Mouse (Mus musculus): Measurements from ENCODE around the gene Inpp5e.
A peak's percentile ranks its signal among the peaks of the same experiment; 100 is the strongest.

Gene Inpp5e

DNA sequence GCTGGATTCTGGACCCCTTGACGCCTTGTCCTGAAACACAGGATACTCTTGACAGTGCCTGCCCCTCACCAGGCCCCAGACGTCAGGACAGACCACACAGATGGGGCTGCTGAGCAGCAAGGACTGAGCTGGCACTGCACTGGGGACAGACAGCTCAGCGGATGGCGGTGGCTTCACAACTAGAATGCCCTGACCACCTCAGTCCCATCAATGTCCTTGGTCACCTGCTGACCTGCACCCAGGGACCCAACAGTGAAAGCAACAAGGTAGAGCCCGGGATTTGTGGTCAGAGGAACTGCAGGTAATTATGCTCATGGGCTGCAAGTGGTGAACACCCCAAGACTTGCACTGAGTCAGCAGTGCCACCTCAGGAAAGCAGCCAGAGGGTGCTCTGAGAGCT lies 46.0 kb downstream of the Inpp5e start:
- no peak for DNase-seq (ENCODE audit: low read depth)

DNA sequence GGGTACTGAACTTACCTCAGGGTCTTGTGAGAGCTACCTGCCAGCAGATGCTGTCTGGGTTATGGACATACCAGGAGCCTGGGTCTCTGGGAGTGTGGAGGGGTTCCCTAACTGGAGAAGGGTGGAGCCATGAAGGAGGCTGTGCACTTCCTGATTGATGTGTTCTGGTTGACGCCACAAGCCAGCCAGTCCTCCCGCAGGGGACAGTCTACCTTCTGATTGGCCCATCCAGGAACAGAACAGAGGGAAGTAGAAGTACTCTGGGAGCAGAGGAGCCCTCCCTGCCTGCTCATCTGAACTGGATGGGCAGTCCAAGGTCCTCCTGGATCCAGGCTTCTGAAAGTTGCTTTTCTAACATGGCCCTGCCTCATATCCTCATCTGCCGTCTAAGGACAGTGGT lies 48.2 kb downstream of the Inpp5e start, which contains the start of gene Card9:
Gene Card9 (minus strand): TSS at position 147 of the 400 bp plus-strand sequence.
- no peak for DNase-seq (ENCODE audit: low read depth)

DNA sequence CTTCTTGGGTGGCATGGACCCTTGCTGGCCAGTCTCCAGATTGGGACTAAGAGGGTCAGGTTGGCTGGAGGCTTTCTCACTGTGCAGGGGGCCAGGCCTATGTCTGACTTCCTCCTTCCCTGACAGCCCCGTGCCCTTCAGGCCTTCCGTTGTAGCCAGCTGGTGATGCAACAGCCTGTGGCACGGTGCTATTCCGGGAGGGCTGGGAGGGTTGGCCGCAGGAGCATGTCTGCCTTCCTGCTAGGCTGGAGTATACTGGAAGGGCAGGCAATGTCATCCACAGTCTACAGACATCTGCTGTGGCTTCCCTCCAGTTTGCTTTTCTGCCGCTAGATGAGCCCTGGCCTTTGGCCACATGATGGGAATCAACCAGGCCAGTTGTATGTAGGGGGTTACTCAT lies 49.0 kb downstream of the Inpp5e start:
- DNase-seq (ENCODE audit: low read depth): peak; percentile 44

DNA sequence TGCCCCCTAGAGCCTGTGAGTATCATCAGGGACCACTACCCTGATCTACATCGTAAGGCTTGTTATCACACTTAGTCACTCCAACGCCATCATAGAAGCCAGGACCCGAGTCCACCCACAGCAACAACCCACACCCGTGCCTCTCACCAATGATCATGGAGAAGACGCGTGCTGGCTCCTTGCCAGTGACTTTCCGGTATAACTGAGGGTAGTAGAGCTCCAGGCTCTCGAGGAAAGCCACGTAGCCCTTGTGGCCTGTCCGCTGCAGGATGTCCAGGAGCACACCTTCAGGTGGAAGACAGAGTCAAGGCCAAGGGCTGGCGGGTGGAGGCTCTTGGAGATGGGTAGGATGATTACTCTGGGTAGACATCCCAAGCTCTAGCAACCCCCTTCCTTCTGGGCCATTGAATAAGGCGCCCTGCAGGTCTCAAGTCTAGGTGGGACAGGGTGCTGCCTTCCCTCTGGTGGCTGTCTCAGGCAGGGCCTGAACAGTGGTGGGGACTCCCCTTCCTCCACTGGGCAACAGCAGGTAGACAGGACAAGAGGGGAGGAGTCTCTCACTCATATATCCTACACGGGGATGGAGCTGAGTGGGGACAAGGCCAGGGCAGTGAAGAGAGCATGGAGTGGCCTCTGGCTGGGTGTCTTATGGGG lies 50.2 kb downstream of the Inpp5e start:
- DNase-seq (ENCODE audit: low read depth): no peak

DNA sequence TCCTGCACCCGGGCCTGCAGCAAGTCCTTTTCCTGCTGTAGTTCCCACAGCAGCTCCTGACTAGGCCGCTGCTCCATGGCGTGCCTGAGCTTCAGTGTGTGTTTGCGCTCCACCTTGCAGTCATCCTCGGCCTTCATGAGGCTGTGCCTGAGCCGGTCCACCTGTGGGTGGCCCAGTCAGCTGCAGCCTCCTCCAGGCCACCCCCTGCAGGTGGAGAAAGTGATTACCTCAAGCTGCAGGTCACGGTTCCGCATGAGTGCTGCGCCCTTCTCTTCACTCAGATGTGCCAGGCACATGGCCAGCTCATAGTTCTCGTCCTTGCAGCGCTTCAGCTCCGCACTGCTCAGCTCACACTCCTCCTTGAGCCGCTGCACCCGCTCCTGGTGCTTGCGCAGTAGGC lies 51.5 kb downstream of the Inpp5e start:
- DNase-seq (ENCODE audit: low read depth): no peak

DNA sequence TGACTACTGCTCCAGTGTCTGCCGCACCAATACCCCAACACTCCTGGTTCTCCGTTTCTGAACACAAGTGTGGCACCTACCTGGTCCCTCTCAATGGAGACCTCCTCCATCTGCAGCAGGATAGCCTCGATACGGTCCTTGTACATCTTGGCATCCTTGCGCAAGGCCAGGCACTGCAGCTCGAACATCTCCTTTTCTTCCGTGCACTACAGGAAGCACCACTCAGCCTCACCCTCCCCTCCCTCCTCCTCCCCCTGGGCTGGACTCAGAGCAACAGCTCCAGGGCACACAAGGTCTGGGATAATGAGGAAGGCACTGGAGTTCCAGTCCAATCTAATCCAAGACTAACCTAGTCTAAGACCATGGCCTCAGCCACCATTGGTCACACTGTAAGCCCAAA lies 52.3 kb downstream of the Inpp5e start:
- DNase-seq (ENCODE audit: low read depth): no peak

DNA sequence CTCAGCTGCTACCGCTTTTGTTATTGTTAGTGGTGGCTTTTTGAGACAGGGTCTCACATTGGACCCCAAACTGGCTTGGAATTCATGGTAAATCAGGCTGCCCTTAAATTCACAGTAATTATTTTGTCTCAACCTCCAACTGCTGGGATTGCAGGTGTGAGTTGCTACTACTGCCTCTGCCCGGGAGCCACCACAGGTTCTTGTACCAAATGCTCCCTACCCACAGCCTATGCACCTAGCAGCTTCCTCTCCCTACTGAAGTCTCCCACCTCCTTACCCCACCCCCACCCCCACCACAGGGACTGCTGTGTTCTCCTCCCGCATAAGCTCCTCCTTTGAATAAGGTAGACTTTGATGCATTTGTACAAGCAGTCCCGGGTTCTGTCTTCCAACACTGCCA lies 52.8 kb downstream of the Inpp5e start:
- DNase-seq (ENCODE audit: low read depth): no peak

DNA sequence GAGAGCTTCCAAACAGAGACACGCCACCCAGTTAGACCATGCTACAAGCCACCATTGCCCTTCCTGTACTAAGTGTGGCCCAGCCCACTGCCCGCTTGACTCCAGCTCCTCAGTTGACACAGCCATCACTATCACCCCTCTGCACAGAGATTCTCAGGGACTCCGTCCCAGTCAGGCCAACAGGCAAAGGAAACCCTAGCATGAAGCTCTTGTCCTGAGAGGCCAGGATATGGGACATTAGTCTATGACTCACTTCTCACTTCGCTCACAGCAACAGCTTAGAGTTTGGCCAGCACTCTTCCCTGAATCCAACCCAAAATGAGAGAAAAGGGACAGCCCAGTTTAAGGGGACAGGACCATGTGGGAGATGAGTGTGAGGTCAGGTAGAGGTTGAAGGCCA lies 54.6 kb downstream of the Inpp5e start:
- DNase-seq (ENCODE audit: low read depth): no peak

DNA sequence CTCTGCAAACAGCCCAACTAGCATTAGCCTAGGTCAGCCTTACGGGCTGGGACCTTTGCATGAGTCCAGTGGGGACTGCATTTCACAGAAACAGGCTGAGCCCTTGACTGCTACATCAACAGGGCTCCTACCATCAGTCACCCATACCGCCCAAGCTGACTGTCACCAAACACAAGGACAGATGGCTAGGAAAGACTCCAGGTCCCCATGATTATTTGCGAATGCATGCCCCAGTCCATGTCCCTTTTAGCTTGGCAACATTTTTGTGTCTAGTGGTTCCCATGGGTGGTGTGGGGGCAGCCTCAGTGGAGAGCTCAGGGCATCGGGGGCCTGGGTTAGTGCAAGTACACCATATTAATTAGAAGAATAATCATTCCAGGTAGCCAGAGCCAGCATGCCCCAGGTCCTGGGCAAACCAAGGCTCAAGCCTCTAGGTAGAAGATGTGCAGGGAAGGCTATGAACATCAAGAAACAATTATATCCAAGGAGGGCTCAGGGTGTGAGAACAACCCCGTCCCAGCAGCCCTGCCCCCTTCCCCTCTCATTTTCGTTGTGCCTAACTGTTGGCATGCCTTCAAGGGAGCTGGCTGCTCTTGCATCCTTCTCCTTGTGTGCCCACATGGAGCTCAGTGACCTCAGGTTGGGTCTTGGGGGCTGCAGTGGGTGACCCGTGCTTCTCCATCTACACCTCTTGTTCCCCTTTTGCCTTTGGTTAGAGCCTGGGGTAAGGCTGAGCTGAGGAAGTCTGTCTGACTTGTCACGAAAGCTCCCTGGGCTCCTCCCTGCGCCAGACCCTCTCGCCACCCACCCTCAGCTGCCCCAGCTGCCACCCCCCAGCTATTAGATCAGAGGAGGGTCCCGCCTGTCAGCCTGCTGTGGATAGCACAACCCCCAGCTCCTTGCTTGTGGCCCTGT lies 55.7 kb downstream of the Inpp5e start:
- no peak for DNase-seq (ENCODE audit: low read depth)

DNA sequence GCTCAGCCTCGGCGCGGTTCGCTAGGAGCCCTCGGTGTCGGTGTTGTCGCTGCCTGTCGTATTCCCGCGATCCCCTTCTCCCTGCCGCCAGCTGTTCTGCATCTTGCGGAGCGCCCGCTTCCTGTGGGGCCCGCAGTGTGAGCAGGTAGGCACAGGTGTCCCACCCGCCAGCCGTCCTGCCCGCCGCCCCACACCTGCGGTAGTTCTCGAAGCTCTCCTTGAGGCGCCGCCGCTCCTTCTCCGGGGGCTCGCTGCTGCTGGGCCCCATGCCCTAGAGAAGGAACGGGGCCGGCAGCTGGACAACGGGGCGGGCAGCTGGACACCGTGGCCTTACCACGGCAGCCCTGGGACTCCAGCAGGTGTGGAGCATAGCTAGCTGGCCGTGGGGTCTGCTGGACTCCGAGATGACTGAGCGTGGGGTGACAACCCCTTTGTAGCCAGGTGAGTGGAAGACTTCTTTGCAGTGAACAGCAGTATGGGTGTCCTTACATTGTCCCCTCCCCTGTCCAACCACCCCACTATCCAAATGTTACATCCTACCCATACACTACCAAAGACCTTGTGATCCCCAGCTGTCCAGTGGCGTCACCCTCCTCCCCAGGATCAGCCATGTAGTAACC lies 56.6 kb downstream of the Inpp5e start:
- no peak for DNase-seq (ENCODE audit: low read depth)

DNA sequence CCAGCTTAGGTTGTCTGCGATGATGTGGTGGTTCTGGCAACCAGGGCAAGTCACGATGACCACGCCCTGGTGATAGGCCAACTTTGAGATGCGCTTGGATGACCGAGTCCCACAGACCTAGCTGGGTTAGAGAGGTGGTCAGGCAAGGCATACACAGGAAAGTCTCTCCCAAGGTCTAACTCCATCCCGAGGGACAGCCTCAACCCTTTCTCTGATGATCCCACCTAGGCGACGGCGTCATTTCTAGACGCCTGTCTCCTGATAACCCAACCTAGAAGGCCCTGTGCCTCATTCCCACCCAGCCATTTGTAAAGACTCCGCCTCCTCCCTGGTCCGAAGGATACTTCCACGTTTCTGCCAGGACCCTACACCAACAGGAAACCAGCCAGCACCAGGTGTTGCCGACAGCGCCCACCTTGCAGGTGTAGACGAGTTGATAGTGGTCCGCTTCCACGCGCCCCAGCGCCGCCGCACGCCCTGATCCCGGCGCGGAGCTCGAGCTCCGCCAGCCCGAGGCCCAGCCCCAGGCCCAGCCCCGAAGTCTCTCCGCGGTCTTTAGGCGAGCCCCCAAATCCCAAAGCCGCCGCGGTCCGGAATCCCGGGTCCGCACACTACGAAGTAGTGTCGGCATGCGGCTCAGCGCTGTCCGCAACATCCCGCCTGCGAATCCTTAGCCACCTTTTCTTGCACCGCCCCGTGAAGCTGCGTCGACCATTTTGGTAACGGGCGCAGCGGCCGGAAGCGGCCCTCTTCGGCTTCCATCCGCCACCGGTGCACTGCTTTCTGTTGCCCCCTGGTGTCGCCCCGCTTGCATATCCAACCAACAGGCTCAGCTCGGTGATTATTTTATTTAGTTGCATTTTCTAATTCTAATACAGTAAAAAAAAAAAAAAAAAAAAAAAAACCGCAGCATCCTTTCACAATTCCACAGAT lies 57.4 kb downstream of the Inpp5e start, which contains the start of gene Dnlz:
Gene Dnlz (minus strand): TSS at position 753 of the 933 bp plus-strand sequence.
- DNase-seq (ENCODE audit: low read depth): peak; percentile 82

DNA sequence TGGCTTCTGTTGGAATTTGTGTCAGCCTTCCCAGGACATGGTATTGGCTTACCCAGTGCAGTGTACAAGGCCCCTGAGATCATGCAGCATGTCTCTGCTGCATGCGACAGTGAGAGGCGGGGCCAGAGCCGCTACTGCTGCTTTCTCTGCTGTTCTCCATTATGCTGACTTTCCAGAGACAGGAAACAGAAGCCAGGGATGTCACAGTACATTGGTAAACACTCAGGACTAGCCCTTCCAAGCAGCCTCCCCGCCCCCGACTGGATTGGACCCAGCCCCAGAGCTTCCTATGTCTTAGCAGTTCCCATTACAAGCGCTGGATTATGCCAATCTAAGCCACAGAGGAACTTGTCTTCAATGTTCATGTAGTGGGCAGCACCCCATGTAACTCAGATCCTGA lies 60.8 kb downstream of the Inpp5e start:
- DNase-seq (ENCODE audit: low read depth): no peak

Measured in c-Kit-positive CD71-negative TER-119-negative erythroid progenitor cells, embryonic 14.5 days (primary cell).